Mouse (Mus musculus) liver, adult 2 months (tissue): Measurements from ENCODE around the gene Cfap54.

Source experiments
- CTCF ChIP-seq: fragments of 200-500 bp; IDR thresholded peaks from 2 replicates; pipeline ENCODE4 v1.5.1; 2011; ENCODE audit warnings: low read depth, low read length, control low read depth
- POLR2A ChIP-seq: fragments of 200-500 bp; IDR thresholded peaks from 2 replicates; pipeline ENCODE4 v1.6.1; 2011; ENCODE audit warnings: low read length, control low read depth; ENCODE audit not compliant: insufficient read depth; ENCODE audit errors: extremely low read depth

GRCm38 (mm10) chr10:92837045-92837444, 244.4 kb downstream of the Cfap54 start:
- TF ChIP-seq CTCF (no peak), POLR2A (no peak)
